Mouse (Mus musculus): ENCODE results near the gene Gadl1. TPM values are rescaled to one million over a fixed set of nuclear protein-coding genes. Genes with fewer than 3 reads are reported as not detected.

Gene Gadl1
- polyA plus RNA-seq, 1 experiment from 2014 or later = 0.19 TPM

GRCm38 (mm10) chr9:116090296-116090695 lies 181.0 kb downstream of the Gadl1 start:
- no peak for ATAC-seq (replicated peaks; ENCODE audit: low FRiP score)
- no peaks in the 10 kb centered on the region for H3K4me1 ChIP-seq (replicated peaks; ENCODE audit: control insufficient read depth, insufficient read depth, low read length)
- 94% methylated on average over 9 of the region's 9 CpGs for WGBS

GRCm38 (mm10) chr9:116091101-116091841 lies 182.0 kb downstream of the Gadl1 start:
- ATAC-seq (replicated peaks; ENCODE audit: low FRiP score) (no peak), DNase-seq (ENCODE audit: low spot score) (no peak)
- no peak overlapping the region for H3K4me3 ChIP-seq (ENCODE audit: low read depth, low read length)
- no peak overlapping the region for H3K9ac ChIP-seq (ENCODE audit: low read length)
- no peaks in the 10 kb centered on the region for H3K36me3 ChIP-seq (ENCODE audit: control insufficient read depth, insufficient read depth, low read length)
- H3K27ac ChIP-seq (ENCODE audit: low read depth, low read length) = no peak overlapping the region
- 93% methylated on average over 7 of the region's 7 CpGs for whole genome bisulfite sequencing
- H3K9me3 ChIP-seq (ENCODE audit: control insufficient read depth, low read length) = no peaks in the 10 kb centered on the region
- no peaks in the 10 kb centered on the region for H3K4me1 ChIP-seq (replicated peaks; ENCODE audit: control insufficient read depth, insufficient read depth, low read length)
- no peaks in the 10 kb centered on the region for H3K27me3 ChIP-seq (ENCODE audit: control insufficient read depth, insufficient read depth, low read length)
- no peak overlapping the region for H3K4me2 ChIP-seq (ENCODE audit: low read depth, low read length, severe bottlenecking)

More at GRCm38 (mm10) chr9:116090296-116090695, 181.0 kb downstream of the Gadl1 start:
- H3K4me2 ChIP-seq (ENCODE audit: low read depth, low read length, severe bottlenecking) = no peak overlapping the region
- no peaks in the 10 kb centered on the region for H3K36me3 ChIP-seq (ENCODE audit: control insufficient read depth, insufficient read depth, low read length)
- H3K9me3 ChIP-seq (ENCODE audit: control insufficient read depth, low read length) = no peaks in the 10 kb centered on the region
- H3K4me3 ChIP-seq (ENCODE audit: low read depth, low read length) = no peak overlapping the region
- H3K27ac ChIP-seq (ENCODE audit: low read depth, low read length) = no peak overlapping the region
- no peaks in the 10 kb centered on the region for H3K27me3 ChIP-seq (ENCODE audit: control insufficient read depth, insufficient read depth, low read length)
- H3K9ac ChIP-seq (ENCODE audit: low read length) = no peak overlapping the region
- no peak for DNase-seq (ENCODE audit: low spot score)

GRCm38 (mm10) chr9:116091921-116092320 lies 182.7 kb downstream of the Gadl1 start:
- Histone ChIP-seq H3K4me2 (ENCODE audit: low read depth, low read length, severe bottlenecking) (no peak overlapping the region), H3K27ac (ENCODE audit: low read depth, low read length) (no peak overlapping the region), H3K9me3 (ENCODE audit: control insufficient read depth, low read length) (no peaks in the 10 kb centered on the region), H3K4me1 (replicated peaks; ENCODE audit: control insufficient read depth, insufficient read depth, low read length) (no peaks in the 10 kb centered on the region), H3K36me3 (ENCODE audit: control insufficient read depth, insufficient read depth, low read length) (no peaks in the 10 kb centered on the region), H3K9ac (ENCODE audit: low read length) (no peak overlapping the region), H3K4me3 (ENCODE audit: low read depth, low read length) (no peak overlapping the region), H3K27me3 (ENCODE audit: control insufficient read depth, insufficient read depth, low read length) (no peaks in the 10 kb centered on the region)
- ATAC-seq (replicated peaks; ENCODE audit: low FRiP score) (no peak), DNase-seq (ENCODE audit: low spot score) (no peak)
- 77% methylated on average over 5 of the region's 5 CpGs for WGBS

- DNase-seq (ENCODE audit: low spot score) (no peak), ATAC-seq (replicated peaks; ENCODE audit: low FRiP score) (no peak)
- Histone ChIP-seq H3K9ac (ENCODE audit: low read length) (no peak overlapping the region), H3K4me3 (ENCODE audit: low read depth, low read length) (no peak overlapping the region), H3K4me1 (replicated peaks; ENCODE audit: control insufficient read depth, insufficient read depth, low read length) (no peaks in the 10 kb centered on the region), H3K9me3 (ENCODE audit: control insufficient read depth, low read length) (no peaks in the 10 kb centered on the region), H3K4me2 (ENCODE audit: low read depth, low read length, severe bottlenecking) (no peak overlapping the region), H3K36me3 (ENCODE audit: control insufficient read depth, insufficient read depth, low read length) (no peaks in the 10 kb centered on the region), H3K27me3 (ENCODE audit: control insufficient read depth, insufficient read depth, low read length) (no peaks in the 10 kb centered on the region), H3K27ac (ENCODE audit: low read depth, low read length) (no peak overlapping the region)
- 80% methylated on average over 16 of the region's 16 CpGs for WGBS
Measured at GRCm38 (mm10) chr9:116098724-116099595, 189.7 kb downstream of the Gadl1 start.

GRCm38 (mm10) chr9:116099596-116099993 lies 190.3 kb downstream of the Gadl1 start:
- DNase-seq (ENCODE audit: low spot score) (no peak), ATAC-seq (replicated peaks; ENCODE audit: low FRiP score) (no peak)
- WGBS = 84% methylated on average over 6 of the region's 6 CpGs
- Histone ChIP-seq H3K27me3 (ENCODE audit: control insufficient read depth, insufficient read depth, low read length) (no peaks in the 10 kb centered on the region), H3K36me3 (ENCODE audit: control insufficient read depth, insufficient read depth, low read length) (no peaks in the 10 kb centered on the region), H3K4me2 (ENCODE audit: low read depth, low read length, severe bottlenecking) (no peak overlapping the region), H3K9ac (ENCODE audit: low read length) (no peak overlapping the region), H3K4me1 (replicated peaks; ENCODE audit: control insufficient read depth, insufficient read depth, low read length) (no peaks in the 10 kb centered on the region), H3K27ac (ENCODE audit: low read depth, low read length) (no peak overlapping the region), H3K9me3 (ENCODE audit: control insufficient read depth, low read length) (no peaks in the 10 kb centered on the region), H3K4me3 (ENCODE audit: low read depth, low read length) (no peak overlapping the region)

- no peaks in the 10 kb centered on the region for H3K27me3 ChIP-seq (ENCODE audit: control insufficient read depth, insufficient read depth, low read length)
- DNase-seq (ENCODE audit: low spot score) (no peak), ATAC-seq (replicated peaks; ENCODE audit: low FRiP score) (no peak)
- H3K27ac ChIP-seq (ENCODE audit: low read depth, low read length) = no peak overlapping the region
- no peak overlapping the region for H3K4me3 ChIP-seq (ENCODE audit: low read depth, low read length)
- H3K4me1 ChIP-seq (replicated peaks; ENCODE audit: control insufficient read depth, insufficient read depth, low read length) = no peaks in the 10 kb centered on the region
- no peaks in the 10 kb centered on the region for H3K9me3 ChIP-seq (ENCODE audit: control insufficient read depth, low read length)
- WGBS = 83% methylated on average over 9 of the region's 9 CpGs
- H3K36me3 ChIP-seq (ENCODE audit: control insufficient read depth, insufficient read depth, low read length) = no peaks in the 10 kb centered on the region
- H3K4me2 ChIP-seq (ENCODE audit: low read depth, low read length, severe bottlenecking) = no peak overlapping the region
- no peak overlapping the region for H3K9ac ChIP-seq (ENCODE audit: low read length)
Measured at GRCm38 (mm10) chr9:116100015-116100414, 190.8 kb downstream of the Gadl1 start.

- Histone ChIP-seq H3K4me1 (replicated peaks; ENCODE audit: control insufficient read depth, insufficient read depth, low read length) (no peaks in the 10 kb centered on the region), H3K27ac (ENCODE audit: low read depth, low read length) (no peak overlapping the region), H3K4me2 (ENCODE audit: low read depth, low read length, severe bottlenecking) (no peak overlapping the region), H3K4me3 (ENCODE audit: low read depth, low read length) (no peak overlapping the region), H3K9ac (ENCODE audit: low read length) (no peak overlapping the region), H3K36me3 (ENCODE audit: control insufficient read depth, insufficient read depth, low read length) (no peaks in the 10 kb centered on the region), H3K27me3 (ENCODE audit: control insufficient read depth, insufficient read depth, low read length) (no peaks in the 10 kb centered on the region), H3K9me3 (ENCODE audit: control insufficient read depth, low read length) (no peaks in the 10 kb centered on the region)
- ATAC-seq (replicated peaks; ENCODE audit: low FRiP score) (no peak), DNase-seq (ENCODE audit: low spot score) (no peak)
- WGBS = 85% methylated on average over 11 of the region's 11 CpGs
Measured at GRCm38 (mm10) chr9:116101842-116102241, 192.6 kb downstream of the Gadl1 start.

GRCm38 (mm10) chr9:116104770-116105169 lies 195.5 kb downstream of the Gadl1 start:
- Histone ChIP-seq H3K27me3 (ENCODE audit: control insufficient read depth, insufficient read depth, low read length) (no peaks in the 10 kb centered on the region), H3K4me1 (replicated peaks; ENCODE audit: control insufficient read depth, insufficient read depth, low read length) (no peaks in the 10 kb centered on the region), H3K27ac (ENCODE audit: low read depth, low read length) (no peak overlapping the region), H3K4me2 (ENCODE audit: low read depth, low read length, severe bottlenecking) (no peak overlapping the region), H3K9me3 (ENCODE audit: control insufficient read depth, low read length) (no peaks in the 10 kb centered on the region; the same call in 1 of the 2 replicates), H3K36me3 (ENCODE audit: control insufficient read depth, insufficient read depth, low read length) (no peaks in the 10 kb centered on the region), H3K4me3 (ENCODE audit: low read depth, low read length) (no peak overlapping the region), H3K9ac (ENCODE audit: low read length) (no peak overlapping the region)
- DNase-seq (ENCODE audit: low spot score) (no peak), ATAC-seq (replicated peaks; ENCODE audit: low FRiP score) (no peak)
- 94% methylated on average over 17 of the region's 17 CpGs for WGBS

Data from forebrain, embryonic 11.5 days (tissue).